Mouse (Mus musculus) right cerebral cortex, postnatal 25 days (tissue): Measurements from ENCODE around the gene Rnls.

Source experiments
- DNase-seq: peaks from one replicate; pipeline ENCODE4 v3.0.0; 2022

Gene Rnls

DNA sequence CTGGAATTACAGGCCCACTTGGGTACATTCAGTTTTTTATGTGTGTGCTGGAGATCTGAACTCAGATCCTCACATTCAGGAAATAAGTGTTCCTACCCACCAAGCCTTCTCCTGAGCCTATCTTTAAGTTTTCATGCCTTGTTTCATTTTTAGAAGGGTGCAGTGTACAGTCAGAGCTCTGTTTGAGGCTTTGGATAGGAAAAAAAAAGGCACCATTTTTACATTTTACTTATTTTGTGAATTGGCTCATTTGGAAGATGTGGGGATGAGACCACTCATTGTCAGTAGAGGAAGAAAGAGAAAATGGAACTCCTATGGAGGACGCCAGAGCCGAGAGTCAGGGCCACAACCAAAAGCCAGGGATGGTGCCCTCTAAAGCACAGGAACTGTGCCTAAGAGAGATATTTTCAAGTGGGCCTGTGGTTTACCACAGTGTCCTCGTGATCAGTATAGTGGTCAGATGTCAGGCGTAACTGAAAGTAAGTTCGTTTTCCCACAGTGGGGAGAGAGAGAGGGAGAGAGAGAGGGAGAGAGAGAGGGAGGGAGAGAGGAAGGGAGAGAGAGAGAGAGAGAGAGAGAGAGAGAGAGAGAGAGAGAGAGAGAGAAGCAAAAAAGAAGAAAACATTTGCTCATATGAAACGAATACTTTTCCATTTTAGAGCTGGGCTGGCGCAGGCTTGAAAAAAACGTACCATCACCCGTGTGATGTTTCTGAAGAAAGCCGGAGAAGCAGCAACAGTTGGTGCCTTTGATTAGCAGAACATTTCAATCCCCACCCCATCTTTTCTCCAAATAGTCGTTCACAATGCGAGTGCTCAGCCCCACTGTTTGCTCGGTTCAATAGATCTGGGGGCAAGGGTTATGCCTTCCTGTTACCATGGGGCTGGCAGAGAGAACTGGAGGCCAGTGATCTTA is 290.7 kb downstream of the Rnls start:
- no peak for DNase-seq

DNA sequence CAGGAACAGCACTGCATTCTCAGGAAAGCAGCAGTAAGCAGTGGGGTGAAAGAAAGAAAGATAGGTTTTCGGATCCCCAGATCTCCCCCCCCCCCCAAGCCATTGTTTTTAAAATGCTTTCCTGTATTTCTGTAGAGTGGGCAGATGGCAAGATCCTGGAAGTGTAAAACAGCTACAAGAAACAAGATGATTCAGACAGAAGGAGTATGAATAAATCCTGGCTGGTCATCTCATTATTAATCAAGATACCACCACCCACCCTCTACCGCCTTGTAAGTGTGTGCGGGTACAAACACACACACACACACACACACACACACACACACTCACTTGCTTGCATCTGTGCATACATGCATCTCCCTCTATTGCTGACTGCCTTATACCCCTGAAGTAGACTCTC is 291.5 kb downstream of the Rnls start:
- no peak for DNase-seq

DNA sequence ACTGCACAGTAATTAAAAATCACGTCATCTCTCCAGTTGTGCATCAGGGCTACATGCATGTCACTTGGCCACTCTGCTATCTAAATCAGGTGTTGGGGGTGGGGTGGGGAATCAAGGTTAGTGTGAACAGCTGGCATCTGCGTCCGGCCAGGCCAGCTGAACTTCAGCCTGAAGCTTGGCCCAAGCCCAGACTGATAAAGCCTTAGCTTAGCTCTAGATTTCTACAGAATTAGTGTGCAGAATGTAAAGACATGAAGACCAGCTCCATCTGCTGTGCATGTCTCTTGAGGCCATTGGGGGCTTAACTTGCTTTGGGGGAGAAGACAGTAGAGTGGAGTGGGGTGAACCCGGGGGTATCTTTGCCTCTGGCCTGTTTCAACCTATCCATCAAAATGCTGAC is 292.1 kb downstream of the Rnls start:
- DNase-seq, result no peak

DNA sequence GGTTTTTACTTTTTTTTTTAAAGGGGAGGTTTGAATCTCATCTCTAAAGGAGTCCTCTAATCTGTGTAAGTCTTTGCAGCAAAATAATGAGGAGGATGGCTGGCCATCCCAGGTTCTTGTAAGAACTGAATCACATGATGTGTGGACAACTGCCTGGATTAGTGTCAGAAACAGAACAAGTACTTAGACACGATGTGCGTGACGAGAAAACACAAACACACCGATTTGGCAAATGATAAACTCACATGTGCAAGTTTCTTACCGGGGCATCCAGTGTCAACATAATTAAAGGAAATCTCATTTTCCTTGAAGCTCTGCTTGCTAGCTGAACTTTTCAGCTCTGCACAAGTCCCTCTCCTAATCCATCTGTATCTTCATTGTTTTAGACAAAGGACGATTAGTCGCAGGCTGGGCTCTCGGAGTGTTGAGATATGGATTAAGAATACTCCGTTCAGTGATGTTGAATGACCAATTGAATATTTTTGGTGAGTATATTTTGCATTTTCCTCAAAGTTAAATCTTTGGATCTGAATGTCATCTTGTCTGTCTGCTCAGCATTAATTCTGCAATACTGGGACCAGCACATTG is 292.8 kb downstream of the Rnls start:
- DNase-seq, result no peak

DNA sequence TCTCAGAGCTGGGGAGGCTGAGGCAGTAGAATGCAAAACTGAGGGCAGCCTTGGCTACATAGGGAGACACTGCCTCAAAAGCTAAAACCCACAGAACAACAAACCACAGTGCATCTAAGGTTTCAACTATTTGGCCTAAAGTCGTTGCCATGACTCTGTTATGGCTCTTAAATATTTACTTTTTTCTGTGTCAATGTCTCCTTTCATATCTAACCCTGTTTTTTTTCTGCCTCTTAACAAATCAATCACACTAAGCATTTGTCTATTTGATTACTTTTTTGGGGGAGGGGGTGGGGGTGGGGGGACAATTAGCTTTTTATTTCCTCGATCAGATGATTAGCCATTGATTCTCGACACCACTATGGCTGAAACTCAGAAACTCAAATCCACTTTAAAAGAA is 294.4 kb downstream of the Rnls start:
- no peak for DNase-seq

DNA sequence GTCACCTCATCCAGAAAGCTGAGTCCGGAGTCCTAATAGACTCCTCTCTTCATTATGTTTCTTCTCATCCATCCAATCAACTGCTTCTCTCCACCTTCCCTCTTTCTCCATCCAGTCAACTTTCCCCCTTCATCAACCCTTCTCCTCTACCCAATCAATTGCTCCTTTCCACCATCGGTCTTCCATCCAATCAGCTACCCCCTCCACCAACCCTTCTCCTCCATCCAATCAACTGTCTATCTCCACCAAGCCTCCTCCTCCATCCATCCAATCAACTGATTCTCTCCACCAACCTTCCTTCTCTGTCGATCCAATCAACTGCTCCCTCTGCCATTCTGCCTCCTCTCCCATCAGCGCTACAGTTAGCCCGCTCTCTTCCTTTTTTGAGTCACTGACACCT is 295.5 kb downstream of the Rnls start:
- DNase-seq, result no peak

DNA sequence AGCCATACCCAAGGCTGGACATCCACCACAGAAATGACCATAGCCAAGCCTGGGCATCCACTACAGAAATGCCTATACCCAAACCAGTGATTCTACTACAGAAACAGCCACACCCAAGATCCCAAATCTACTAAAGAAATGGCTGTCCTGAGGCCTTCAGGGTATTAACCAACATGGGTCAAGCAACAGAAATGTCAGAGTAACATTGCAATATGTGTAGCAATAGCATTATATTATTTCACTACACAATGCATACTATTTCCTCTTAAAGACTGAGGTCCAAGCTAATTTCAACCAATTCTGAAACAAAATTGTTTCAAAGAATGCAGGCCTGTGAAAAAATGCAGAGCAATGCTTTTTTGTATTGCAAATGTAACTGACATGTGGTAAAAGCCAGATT is 299.5 kb downstream of the Rnls start:
- DNase-seq, result no peak

DNA sequence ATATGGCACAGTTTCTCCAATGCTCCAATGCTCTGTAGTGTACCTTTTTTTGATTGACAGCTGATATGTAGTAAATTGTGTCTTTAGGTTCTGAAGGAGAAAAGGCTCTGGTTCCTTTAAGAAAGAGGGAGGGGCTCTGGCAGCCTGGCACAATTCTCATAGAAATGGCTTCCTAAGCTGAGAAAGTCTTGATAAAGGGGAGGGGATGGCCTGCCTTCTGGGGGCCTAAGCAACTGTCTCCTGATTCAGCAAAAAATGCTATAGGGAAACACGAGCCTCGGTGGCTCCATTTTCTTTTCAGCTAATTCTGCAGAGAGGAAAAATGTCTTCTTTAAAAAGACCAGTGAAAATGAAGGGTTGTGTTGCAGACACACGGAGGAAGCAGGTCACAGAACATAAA is 300.8 kb downstream of the Rnls start:
- DNase-seq, result no peak

DNA sequence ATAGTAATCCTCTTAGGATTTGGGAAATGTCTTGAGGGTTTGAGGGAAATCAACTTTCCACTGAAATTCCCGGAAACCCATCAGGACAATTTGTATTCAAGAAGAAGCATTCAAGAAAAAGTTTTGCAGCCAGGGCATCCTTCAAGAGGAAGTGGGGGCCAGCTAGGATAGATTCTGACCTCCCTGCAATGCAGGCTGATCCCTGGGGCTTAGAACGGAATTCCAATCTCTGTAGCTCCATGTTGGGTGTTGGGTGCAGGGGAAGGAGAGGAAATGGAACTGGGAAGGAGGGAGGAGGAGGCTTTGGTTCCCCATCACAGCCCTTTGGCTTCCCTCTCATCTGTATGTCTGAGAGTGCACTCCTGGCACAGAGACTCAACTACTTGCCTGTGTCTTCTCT is 303.2 kb downstream of the Rnls start:
- DNase-seq, result no peak

DNA sequence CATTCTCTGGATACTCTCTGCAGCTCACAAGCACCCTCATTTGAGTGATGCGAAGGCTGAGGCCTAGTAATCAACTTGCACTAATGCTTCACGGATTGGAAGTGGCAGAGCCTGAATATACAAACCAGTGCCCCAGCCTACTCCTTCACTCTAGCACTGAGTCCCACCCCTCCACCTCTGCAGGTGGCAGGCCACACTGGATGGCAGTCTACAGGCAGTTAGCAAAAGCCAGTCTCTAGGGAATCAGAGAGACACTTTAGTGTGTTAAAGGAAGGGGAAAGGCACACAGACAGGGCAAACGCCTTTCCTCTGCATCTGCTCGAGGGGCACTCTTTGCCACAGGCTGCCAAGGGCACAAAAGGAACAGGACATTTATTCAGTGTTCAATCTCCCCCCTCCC is 304.1 kb downstream of the Rnls start:
- DNase-seq, result no peak
